Mouse (Mus musculus): Measurements from ENCODE around the gene Chd1l. TPM values are rescaled to one million over a fixed set of nuclear protein-coding genes. Genes with fewer than 3 reads are reported as not detected.

Chd1l gene
- polyA plus RNA-seq, 1 experiment from 2014 or later: 21.5 TPM

- no peaks in the 10 kb centered on the region for H3K9me3 ChIP-seq (replicated peaks; ENCODE audit: control insufficient read depth, low read length)
- no peak overlapping the region for H3K4me2 ChIP-seq (ENCODE audit: low read depth, low read length)
- DNase-seq (ENCODE audit: low spot score) (no peak), ATAC-seq (replicated peaks; ENCODE audit: insufficient number of reproducible peaks, low FRiP score, low TSS enrichment, low read depth) (no peak)
- H3K4me3 ChIP-seq (ENCODE audit: low read depth, low read length): no peak overlapping the region
- WGBS: 90% methylated on average over 5 of the region's 5 CpGs
- no peak overlapping the region for H3K9ac ChIP-seq (replicated peaks; ENCODE audit: low read length)
- H3K27me3 ChIP-seq (ENCODE audit: control insufficient read depth, insufficient read depth, low read length): no peaks in the 10 kb centered on the region
- no peaks in the 10 kb centered on the region for H3K4me1 ChIP-seq (ENCODE audit: control insufficient read depth, insufficient read depth, low read length)
- no peaks in the 10 kb centered on the region for H3K36me3 ChIP-seq (replicated peaks; ENCODE audit: control insufficient read depth, insufficient read depth, low read depth, low read length)
- no peak overlapping the region for H3K27ac ChIP-seq (replicated peaks; ENCODE audit: low read depth, low read length)
Observed at GRCm38 (mm10) chr3:97593089-97593488, 16.9 kb downstream of the Chd1l start.

GRCm38 (mm10) chr3:97590699-97591098 lies 19.3 kb downstream of the Chd1l start:
- no peak overlapping the region for H3K27ac ChIP-seq (replicated peaks; ENCODE audit: low read depth, low read length)
- no peaks in the 10 kb centered on the region for H3K4me1 ChIP-seq (ENCODE audit: control insufficient read depth, insufficient read depth, low read length)
- ATAC-seq (replicated peaks; ENCODE audit: insufficient number of reproducible peaks, low FRiP score, low TSS enrichment, low read depth) (no peak), DNase-seq (ENCODE audit: low spot score) (no peak)
- H3K27me3 ChIP-seq (ENCODE audit: control insufficient read depth, insufficient read depth, low read length): no peaks in the 10 kb centered on the region
- H3K36me3 ChIP-seq (replicated peaks; ENCODE audit: control insufficient read depth, insufficient read depth, low read depth, low read length): no peaks in the 10 kb centered on the region
- no peak overlapping the region for H3K4me3 ChIP-seq (ENCODE audit: low read depth, low read length)
- H3K4me2 ChIP-seq (ENCODE audit: low read depth, low read length): no peak overlapping the region
- no peaks in the 10 kb centered on the region for H3K9me3 ChIP-seq (replicated peaks; ENCODE audit: control insufficient read depth, low read length)
- no peak overlapping the region for H3K9ac ChIP-seq (replicated peaks; ENCODE audit: low read length)
- 63% methylated on average over 8 of the region's 8 CpGs for WGBS

GRCm38 (mm10) chr3:97587656-97588055 lies 22.3 kb downstream of the Chd1l start:
- H3K9me3 ChIP-seq (replicated peaks; ENCODE audit: control insufficient read depth, low read length): no peaks in the 10 kb centered on the region
- H3K4me2 ChIP-seq (ENCODE audit: low read depth, low read length): no peak overlapping the region
- no peaks in the 10 kb centered on the region for H3K36me3 ChIP-seq (replicated peaks; ENCODE audit: control insufficient read depth, insufficient read depth, low read depth, low read length)
- no peak overlapping the region for H3K4me3 ChIP-seq (ENCODE audit: low read depth, low read length)
- no peak overlapping the region for H3K9ac ChIP-seq (replicated peaks; ENCODE audit: low read length)
- H3K4me1 ChIP-seq (ENCODE audit: control insufficient read depth, insufficient read depth, low read length): no peaks in the 10 kb centered on the region
- H3K27ac ChIP-seq (replicated peaks; ENCODE audit: low read depth, low read length): no peak overlapping the region
- no peak for ATAC-seq (replicated peaks; ENCODE audit: insufficient number of reproducible peaks, low FRiP score, low TSS enrichment, low read depth)
- 76% methylated on average over 9 of the region's 9 CpGs for WGBS
- no peaks in the 10 kb centered on the region for H3K27me3 ChIP-seq (ENCODE audit: control insufficient read depth, insufficient read depth, low read length)
- DNase-seq (ENCODE audit: low spot score): no peak

GRCm38 (mm10) chr3:97585383-97586160 lies 24.4 kb downstream of the Chd1l start:
- Histone ChIP-seq H3K9me3 (replicated peaks; ENCODE audit: control insufficient read depth, low read length) (no peaks in the 10 kb centered on the region), H3K27ac (replicated peaks; ENCODE audit: low read depth, low read length) (no peak overlapping the region), H3K27me3 (ENCODE audit: control insufficient read depth, insufficient read depth, low read length) (no peaks in the 10 kb centered on the region), H3K4me1 (ENCODE audit: control insufficient read depth, insufficient read depth, low read length) (no peaks in the 10 kb centered on the region), H3K9ac (replicated peaks; ENCODE audit: low read length) (no peak overlapping the region), H3K4me3 (ENCODE audit: low read depth, low read length) (no peak overlapping the region), H3K4me2 (ENCODE audit: low read depth, low read length) (no peak overlapping the region), H3K36me3 (replicated peaks; ENCODE audit: control insufficient read depth, insufficient read depth, low read depth, low read length) (no peaks in the 10 kb centered on the region; the same call in 1 of the 2 replicates)
- ATAC-seq (replicated peaks; ENCODE audit: insufficient number of reproducible peaks, low FRiP score, low TSS enrichment, low read depth) (peak; percentile 70), DNase-seq (ENCODE audit: low spot score) (peak; percentile 92)
- 71% methylated on average over 18 of the region's 18 CpGs for WGBS

- WGBS: 79% methylated on average over 9 of the region's 9 CpGs
- no peak for ATAC-seq (replicated peaks; ENCODE audit: insufficient number of reproducible peaks, low FRiP score, low TSS enrichment, low read depth)
Observed at GRCm38 (mm10) chr3:97573807-97574206, 36.2 kb downstream of the Chd1l start.

GRCm38 (mm10) chr3:97564588-97564987 lies 45.4 kb downstream of the Chd1l start:
- DNase-seq (ENCODE audit: low spot score) (no peak), ATAC-seq (replicated peaks; ENCODE audit: insufficient number of reproducible peaks, low FRiP score, low TSS enrichment, low read depth) (no peak)
- no peaks in the 10 kb centered on the region for H3K27me3 ChIP-seq (ENCODE audit: control insufficient read depth, insufficient read depth, low read length)
- no peak overlapping the region for H3K9ac ChIP-seq (replicated peaks; ENCODE audit: low read length)
- no peak overlapping the region for H3K27ac ChIP-seq (replicated peaks; ENCODE audit: low read depth, low read length)
- no peaks in the 10 kb centered on the region for H3K4me1 ChIP-seq (ENCODE audit: control insufficient read depth, insufficient read depth, low read length)
- no peak overlapping the region for H3K4me2 ChIP-seq (ENCODE audit: low read depth, low read length)
- WGBS: 82% methylated on average over 5 of the region's 5 CpGs
- no peaks in the 10 kb centered on the region for H3K36me3 ChIP-seq (replicated peaks; ENCODE audit: control insufficient read depth, insufficient read depth, low read depth, low read length)
- no peaks in the 10 kb centered on the region for H3K9me3 ChIP-seq (replicated peaks; ENCODE audit: control insufficient read depth, low read length)
- no peak overlapping the region for H3K4me3 ChIP-seq (ENCODE audit: low read depth, low read length)

More at GRCm38 (mm10) chr3:97573807-97574206, 36.2 kb downstream of the Chd1l start:
- DNase-seq (ENCODE audit: low spot score): no peak
- Histone ChIP-seq H3K27ac (replicated peaks; ENCODE audit: low read depth, low read length) (no peak overlapping the region), H3K9ac (replicated peaks; ENCODE audit: low read length) (no peak overlapping the region), H3K4me1 (ENCODE audit: control insufficient read depth, insufficient read depth, low read length) (no peaks in the 10 kb centered on the region), H3K4me2 (ENCODE audit: low read depth, low read length) (no peak overlapping the region), H3K27me3 (ENCODE audit: control insufficient read depth, insufficient read depth, low read length) (no peaks in the 10 kb centered on the region), H3K9me3 (replicated peaks; ENCODE audit: control insufficient read depth, low read length) (no peaks in the 10 kb centered on the region), H3K4me3 (ENCODE audit: low read depth, low read length) (no peak overlapping the region), H3K36me3 (replicated peaks; ENCODE audit: control insufficient read depth, insufficient read depth, low read depth, low read length) (no peaks in the 10 kb centered on the region)

- no peaks in the 10 kb centered on the region for H3K27me3 ChIP-seq (ENCODE audit: control insufficient read depth, insufficient read depth, low read length)
- no peak overlapping the region for H3K4me2 ChIP-seq (ENCODE audit: low read depth, low read length)
- H3K9me3 ChIP-seq (replicated peaks; ENCODE audit: control insufficient read depth, low read length): no peaks in the 10 kb centered on the region
- no peaks in the 10 kb centered on the region for H3K4me1 ChIP-seq (ENCODE audit: control insufficient read depth, insufficient read depth, low read length)
- no peak overlapping the region for H3K27ac ChIP-seq (replicated peaks; ENCODE audit: low read depth, low read length)
- no peak overlapping the region for H3K9ac ChIP-seq (replicated peaks; ENCODE audit: low read length)
- no peak overlapping the region for H3K4me3 ChIP-seq (ENCODE audit: low read depth, low read length)
- H3K36me3 ChIP-seq (replicated peaks; ENCODE audit: control insufficient read depth, insufficient read depth, low read depth, low read length): no peaks in the 10 kb centered on the region
- DNase-seq (ENCODE audit: low spot score) (no peak), ATAC-seq (replicated peaks; ENCODE audit: insufficient number of reproducible peaks, low FRiP score, low TSS enrichment, low read depth) (no peak)
- WGBS: 91% methylated on average over 5 of the region's 5 CpGs
Observed at GRCm38 (mm10) chr3:97558554-97558953, 51.4 kb downstream of the Chd1l start.

- Histone ChIP-seq H3K4me1 (ENCODE audit: control insufficient read depth, insufficient read depth, low read length) (no peaks in the 10 kb centered on the region), H3K27ac (replicated peaks; ENCODE audit: low read depth, low read length) (no peak overlapping the region), H3K36me3 (replicated peaks; ENCODE audit: control insufficient read depth, insufficient read depth, low read depth, low read length) (no peaks in the 10 kb centered on the region), H3K9ac (replicated peaks; ENCODE audit: low read length) (no peak overlapping the region), H3K9me3 (replicated peaks; ENCODE audit: control insufficient read depth, low read length) (no peaks in the 10 kb centered on the region), H3K27me3 (ENCODE audit: control insufficient read depth, insufficient read depth, low read length) (no peaks in the 10 kb centered on the region), H3K4me2 (ENCODE audit: low read depth, low read length) (no peak overlapping the region), H3K4me3 (ENCODE audit: low read depth, low read length) (no peak overlapping the region)
- DNase-seq (ENCODE audit: low spot score): no peak
- WGBS: 50% methylated on average over 8 of the region's 8 CpGs
- ATAC-seq (replicated peaks; ENCODE audit: insufficient number of reproducible peaks, low FRiP score, low TSS enrichment, low read depth): no peak
Observed at GRCm38 (mm10) chr3:97546205-97546604, 63.8 kb downstream of the Chd1l start.
